Mouse (Mus musculus): ENCODE results near the gene Cox6a2.
"Not testable (repeated sequence)": the region's sequence is repeated elsewhere in the genome, so short reads cannot be mapped to it uniquely, and the experiment has no call there.

Cox6a2 gene

DNA sequence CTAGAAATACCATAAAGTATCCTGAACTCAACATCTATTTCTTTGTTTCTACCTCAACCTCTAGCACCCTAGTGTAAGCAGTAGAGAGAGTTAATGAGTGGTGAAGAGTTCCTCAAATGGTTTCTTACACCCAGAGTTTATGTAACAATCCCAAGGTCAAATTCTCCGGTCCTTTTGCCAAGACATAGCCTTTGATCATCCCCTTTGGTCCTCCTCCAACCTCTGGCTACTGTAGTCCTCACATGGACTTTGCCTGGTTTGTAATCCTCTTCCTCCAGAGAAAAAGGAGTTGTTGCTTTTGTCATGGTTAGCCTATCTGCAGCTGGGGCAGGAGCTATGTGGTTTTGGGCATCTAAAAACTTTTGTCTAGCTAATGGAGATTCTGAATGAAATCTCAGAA is 29.3 kb upstream of the Cox6a2 start:
- DNase-seq (ENCODE audit: inconsistent age in 2 of 2, low spot score in 1 of 2), result peak; percentile 32 to 71

GRCm38 (mm10) chr7:128234796-128235195 is 28.6 kb upstream of the Cox6a2 start:
- DNase-seq (ENCODE audit: inconsistent age in 2 of 2, low spot score in 1 of 2), result no peak

DNA sequence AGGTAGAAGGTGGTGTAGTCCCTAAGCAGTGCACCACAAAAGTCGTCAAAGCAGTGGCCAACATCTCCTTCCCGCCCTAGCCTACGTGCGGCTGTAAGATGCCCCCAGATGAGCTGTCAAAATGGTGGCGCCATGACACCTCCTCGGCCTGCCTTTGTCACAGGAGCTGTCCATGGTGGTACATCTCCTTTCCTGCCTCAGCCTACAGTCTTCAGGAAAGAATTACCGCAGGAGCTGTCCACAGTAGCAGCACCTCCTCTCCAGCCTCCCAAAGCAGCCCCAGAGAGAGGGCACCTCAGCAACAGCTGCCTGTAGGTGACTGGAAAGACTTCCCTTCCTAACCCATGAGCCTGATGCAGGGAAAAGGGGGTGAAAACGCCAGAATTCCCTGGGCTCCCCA is 25.6 kb upstream of the Cox6a2 start:
- peak in 1 of 2 experiments; percentile 43 for DNase-seq (ENCODE audit: inconsistent age in 2 of 2, low spot score in 1 of 2)

DNA sequence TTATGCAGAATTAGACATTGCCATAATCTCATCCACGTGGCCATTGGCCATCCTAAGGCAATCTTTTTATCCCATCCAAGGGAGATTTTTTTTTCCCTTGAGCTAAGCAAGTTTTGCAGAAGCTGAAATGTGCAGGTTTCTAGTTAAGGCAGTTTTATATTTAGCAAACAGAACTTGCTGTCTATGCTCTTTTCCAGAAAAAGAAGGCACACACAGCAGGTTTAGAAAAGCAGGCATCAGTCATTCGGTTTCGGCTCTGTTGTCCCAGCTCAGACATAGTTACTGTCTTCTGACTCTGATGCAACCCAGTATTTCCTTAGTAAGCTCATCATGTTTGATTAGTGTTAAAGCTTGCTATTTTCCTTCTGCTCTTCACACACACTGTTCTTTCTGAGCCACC is 14.7 kb upstream of the Cox6a2 start:
- DNase-seq (ENCODE audit: inconsistent age in 2 of 2, low spot score in 1 of 2), result no peak

- no peak for DNase-seq (ENCODE audit: inconsistent age in 2 of 2, low spot score in 1 of 2)
These were observed 13.8 kb upstream of the Cox6a2 start for GRCm38 (mm10) chr7:128219952-128220351.

DNA sequence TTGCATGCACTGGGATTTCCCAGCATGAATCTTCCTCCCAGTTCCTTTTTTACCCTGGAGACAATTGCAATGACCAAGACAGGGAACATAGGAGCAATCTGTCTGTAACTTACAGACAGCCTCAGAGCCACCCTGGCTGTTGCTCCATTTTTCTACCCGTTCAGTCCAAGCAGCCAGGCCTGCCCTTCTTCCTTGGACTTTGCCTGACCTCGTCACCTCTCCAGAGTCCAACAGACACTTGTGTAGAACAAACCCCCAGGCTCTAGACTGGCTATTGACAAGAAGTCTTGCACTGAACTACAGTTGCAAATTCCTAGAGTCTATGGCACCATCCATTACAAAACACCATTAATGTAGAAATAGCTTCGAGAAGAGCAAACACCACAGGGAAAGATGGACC is 3.6 kb upstream of the Cox6a2 start:
- DNase-seq (ENCODE audit: inconsistent age in 2 of 2, low spot score in 1 of 2), result no peak

- peak; percentile 46 to 85 for DNase-seq (ENCODE audit: inconsistent age in 2 of 2, low spot score in 1 of 2)
These were observed 2.0 kb upstream of the Cox6a2 start for GRCm38 (mm10) chr7:128208187-128208586.

GRCm38 (mm10) chr7:128205695-128206094 is 492 bp downstream of the Cox6a2 start:
- DNase-seq (ENCODE audit: inconsistent age in 2 of 2, low spot score in 1 of 2), result no peak

GRCm38 (mm10) chr7:128204179-128204578 is 2.0 kb downstream of the Cox6a2 start:
- no peak for DNase-seq (ENCODE audit: inconsistent age in 2 of 2, low spot score in 1 of 2)

DNA sequence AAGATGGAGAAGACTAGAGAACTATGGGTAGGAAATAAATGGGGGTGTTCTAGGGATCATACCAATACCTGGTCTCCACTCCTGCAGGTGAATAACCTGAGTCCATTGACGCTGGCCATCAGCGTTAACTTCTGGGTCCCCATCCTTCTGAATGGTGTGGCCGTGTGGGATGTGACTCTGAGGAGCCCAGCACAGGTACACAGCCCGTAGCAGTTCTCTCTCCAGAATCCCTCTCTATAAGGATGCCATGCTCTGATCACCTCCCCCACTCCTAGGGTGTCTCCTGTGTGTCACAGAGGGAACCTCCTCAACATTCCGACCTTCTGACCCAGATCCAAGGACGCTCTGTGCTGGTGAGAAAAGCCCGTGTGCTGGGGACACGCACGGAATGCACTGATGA is 3.1 kb downstream of the Cox6a2 start:
- DNase-seq (ENCODE audit: inconsistent age in 2 of 2, low spot score in 1 of 2), result no peak

- DNase-seq (ENCODE audit: inconsistent age in 2 of 2, low spot score in 1 of 2), result no peak
These were observed 4.6 kb downstream of the Cox6a2 start for GRCm38 (mm10) chr7:128201607-128202006.

DNA sequence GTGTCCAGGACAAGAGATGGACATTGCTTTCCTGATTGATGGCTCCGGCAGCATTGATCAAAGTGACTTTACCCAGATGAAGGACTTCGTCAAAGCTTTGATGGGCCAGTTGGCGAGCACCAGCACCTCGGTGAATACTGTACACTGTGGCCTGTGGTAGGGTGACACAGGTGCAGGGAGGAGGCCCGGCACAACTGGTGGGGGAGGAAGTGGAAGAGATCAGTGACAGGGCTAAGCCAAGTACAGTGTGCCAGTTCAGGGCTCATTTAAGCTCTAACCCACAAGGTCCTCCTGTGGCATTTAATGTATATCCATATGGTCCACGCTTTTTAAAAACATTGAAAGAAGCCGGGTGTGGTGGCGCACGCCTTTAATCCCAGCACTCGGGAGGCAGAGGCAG is 24.5 kb downstream of the Cox6a2 start:
- DNase-seq (ENCODE audit: inconsistent age in 2 of 2, low spot score in 1 of 2), result no peak

DNA sequence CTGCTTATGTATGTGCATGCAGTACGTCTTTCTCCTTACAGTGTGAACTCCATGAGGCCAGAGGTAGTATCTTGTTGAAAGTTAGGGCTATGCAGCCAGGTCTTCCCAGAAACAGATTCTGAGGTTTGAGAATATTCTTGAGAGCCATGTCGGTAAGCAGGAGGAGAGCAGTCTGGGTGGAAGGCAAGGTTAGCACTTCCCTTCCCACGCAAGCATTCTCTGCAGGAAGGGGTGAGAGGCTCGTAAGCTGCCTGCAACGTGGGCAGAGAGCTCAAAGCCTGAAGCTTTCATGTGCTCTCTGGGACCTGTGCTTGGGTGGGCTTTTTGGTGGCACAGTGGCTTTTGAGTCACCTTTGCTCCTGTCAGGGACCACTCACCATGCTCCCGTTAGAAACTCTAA is 25.6 kb downstream of the Cox6a2 start:
- DNase-seq (ENCODE audit: inconsistent age in 2 of 2, low spot score in 1 of 2), result no peak

- no peak for DNase-seq (ENCODE audit: inconsistent age in 2 of 2, low spot score in 1 of 2)
These were observed 26.1 kb downstream of the Cox6a2 start for GRCm38 (mm10) chr7:128180126-128180525.

DNA sequence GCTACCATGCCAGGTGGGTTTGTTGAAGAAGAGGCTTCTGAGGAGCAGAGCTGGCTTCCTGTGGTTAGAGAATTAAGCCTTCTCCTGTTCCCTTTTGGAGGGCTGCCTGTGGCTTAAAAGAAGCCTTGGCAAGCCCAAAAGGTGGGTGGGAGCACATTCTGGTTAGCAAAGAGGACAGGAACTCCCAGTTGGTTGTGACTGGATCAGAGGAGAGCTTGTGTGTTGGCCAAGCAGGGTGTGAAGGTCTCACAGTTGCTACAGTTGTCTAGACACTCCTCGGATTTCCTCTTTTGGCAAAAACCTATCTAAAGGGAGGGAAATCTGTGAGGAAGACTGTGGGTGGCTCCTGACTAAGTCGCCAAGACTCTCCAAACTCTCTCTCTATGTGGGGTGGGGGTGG is 27.8 kb downstream of the Cox6a2 start:
- DNase-seq (ENCODE audit: inconsistent age in 2 of 2, low spot score in 1 of 2), result no peak

GRCm38 (mm10) chr7:128169996-128170395 is 36.2 kb downstream of the Cox6a2 start:
- peak; percentile 25 to 59 for DNase-seq (ENCODE audit: inconsistent age in 2 of 2, low spot score in 1 of 2)

- no peak for DNase-seq (ENCODE audit: inconsistent age in 2 of 2, low spot score in 1 of 2)
These were observed 39.8 kb downstream of the Cox6a2 start for GRCm38 (mm10) chr7:128166391-128166790.

DNA sequence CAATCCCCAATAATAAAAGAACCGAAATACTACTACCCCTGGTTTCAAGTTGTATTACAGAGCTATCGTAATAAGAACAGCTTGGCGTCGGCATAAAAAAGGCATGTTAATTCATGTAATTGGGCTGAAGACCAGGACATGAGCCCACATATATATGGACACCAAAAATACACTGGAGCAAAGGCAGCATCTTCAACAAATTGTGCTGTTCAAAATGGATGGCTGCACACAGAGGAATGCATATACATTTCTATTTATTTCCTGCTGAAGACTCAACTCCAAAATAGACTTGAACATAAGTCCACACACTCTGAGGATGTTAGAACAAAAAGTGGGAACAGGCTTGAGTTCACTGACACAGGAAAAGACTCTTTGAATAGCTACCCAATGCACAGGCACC is 42.2 kb downstream of the Cox6a2 start:
- DNase-seq (ENCODE audit: inconsistent age in 2 of 2, low spot score in 1 of 2), result no peak

DNA sequence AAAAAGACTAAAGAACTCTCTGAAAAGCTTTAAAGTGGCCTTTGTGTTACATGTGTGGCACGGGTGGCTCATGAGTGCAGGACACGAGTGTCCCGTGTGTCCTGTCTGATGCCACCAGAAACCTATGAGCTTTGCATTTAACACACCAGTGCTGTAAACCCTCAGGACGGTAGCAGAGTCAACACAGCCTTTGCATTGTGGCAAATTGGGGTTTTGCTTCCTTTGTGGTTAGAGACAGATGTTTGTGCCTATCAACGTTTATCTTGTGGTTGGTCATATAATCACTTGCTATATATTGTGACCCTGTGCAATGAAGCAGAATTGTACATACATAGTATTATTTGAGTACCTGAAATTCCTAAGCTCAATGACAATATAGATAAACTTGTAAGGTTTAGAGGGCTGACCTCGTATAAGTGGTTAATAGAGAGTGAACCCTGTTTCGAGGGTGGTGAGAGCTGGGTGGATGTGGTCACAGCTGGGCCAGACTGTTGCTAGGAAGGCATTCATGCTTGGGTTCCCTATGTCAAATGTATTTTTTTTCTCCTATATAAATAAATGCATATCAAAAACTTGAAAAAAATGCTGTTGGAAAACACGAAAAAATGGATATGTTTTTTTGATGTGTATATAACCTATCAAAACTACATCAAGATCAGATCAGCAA is 47.4 kb downstream of the Cox6a2 start:
- not testable (repeated sequence) for DNase-seq (ENCODE audit: inconsistent age in 2 of 2, low spot score in 1 of 2)
